Mouse (Mus musculus) kidney, embryonic 14.5 days (tissue): ENCODE results near the gene Aldh1l1. TPM values are rescaled to one million over a fixed set of nuclear protein-coding genes. Genes with fewer than 3 reads are reported as not detected.

Source experiments
- ATAC-seq: fragments of 200-750 bp; cut with Nextera tagmentation; 2 replicates; pipeline ENCODE4 v1.8.0; 2017; ENCODE audit warnings: moderate number of reproducible peaks, mild to moderate bottlenecking, moderate TSS enrichment, moderate library complexity; ENCODE audit not compliant: low FRiP score, low TSS enrichment
- H3K27ac ChIP-seq: fragments of 300-500 bp; sonication (generic); 2 replicates; pipeline ENCODE4 v1.5.1; 2014; ENCODE audit warnings: low read depth, mild to moderate bottlenecking, low read length, moderate library complexity, mixed read lengths
- H3K27me3 ChIP-seq: fragments of 300-500 bp; sonication (generic); 2 replicates; pipeline ENCODE4 v1.6.1; 2014; ENCODE audit warnings: mild to moderate bottlenecking, low read length; ENCODE audit not compliant: control insufficient read depth, insufficient read depth
- H3K36me3 ChIP-seq: fragments of 300-500 bp; sonication (generic); 2 replicates; pipeline ENCODE4 v1.6.1; 2014; ENCODE audit warnings: low read length, mixed read lengths; ENCODE audit not compliant: control insufficient read depth, insufficient read depth
- H3K4me1 ChIP-seq: fragments of 300-500 bp; sonication (generic); 2 replicates; pipeline ENCODE4 v1.6.1; 2014; ENCODE audit warnings: low read length, mixed read lengths; ENCODE audit not compliant: control insufficient read depth, insufficient read depth
- H3K4me2 ChIP-seq: fragments of 300-500 bp; sonication (generic); replicated peaks from 2 replicates; pipeline ENCODE4 v1.6.1; 2014; ENCODE audit warnings: low read depth, mild to moderate bottlenecking, low read length
- H3K4me3 ChIP-seq: fragments of 300-500 bp; sonication (generic); 2 replicates; pipeline ENCODE4 v1.5.1; 2014; ENCODE audit warnings: mild to moderate bottlenecking, low read length
- H3K9ac ChIP-seq: fragments of 300-500 bp; sonication (generic); 2 replicates; pipeline ENCODE4 v1.6.1; 2014; ENCODE audit warnings: low read depth, mild to moderate bottlenecking, low read length, moderate library complexity
- H3K9me3 ChIP-seq: fragments of 300-500 bp; sonication (generic); 2 replicates; pipeline ENCODE4 v1.6.1; 2016; ENCODE audit warnings: low read length; ENCODE audit not compliant: control insufficient read depth
- WGBS: fragments of 180-500 bp; shearing (Covaris S2); extraction: QIAGEN DNeasy Blood & Tissue Kit; methylation state at CpG from one replicate; pipeline ENCODE4 v1.1.7; 2014; 5-methylcytosine and 5-hydroxymethylcytosine counted together
- polyA plus RNA-seq: library from polyadenylated mRNA; unstranded; fragments of >200 nt; fragmentation: Nextera tagmentation; extraction: Ambion mirVana; gene quantifications from 2 replicates; pipeline ENCODE4 v1.2.1, GENCODE M21; 2014

Gene Aldh1l1
- polyA plus RNA-seq, 1 experiment from 2014 or later = 2.9 TPM

- peak; percentile 39; the same call in 1 of the 2 replicates for ATAC-seq
- H3K4me3 ChIP-seq = no peak overlapping the region
- no peaks in the 10 kb centered on the region for H3K27me3 ChIP-seq
- no peak overlapping the region for H3K27ac ChIP-seq
- H3K4me2 ChIP-seq = no peak overlapping the region
- H3K9ac ChIP-seq = no peak overlapping the region
- no peaks in the 10 kb centered on the region for H3K36me3 ChIP-seq
- no peaks in the 10 kb centered on the region for H3K9me3 ChIP-seq
- WGBS = 54% methylated on average over 19 of the region's 19 CpGs
- peaks cover 43% of the 10 kb centered on the region for H3K4me1 ChIP-seq
Measured at GRCm38 (mm10) chr6:90618821-90619636, 132.8 kb downstream of the Aldh1l1 start.

- no peaks in the 10 kb centered on the region for H3K27me3 ChIP-seq
- peaks cover 45% of the 10 kb centered on the region for H3K4me1 ChIP-seq
- H3K9me3 ChIP-seq = no peaks in the 10 kb centered on the region
- no peak overlapping the region for H3K4me2 ChIP-seq
- H3K9ac ChIP-seq = no peak overlapping the region
- H3K27ac ChIP-seq = no peak overlapping the region; the same call in 1 of the 2 replicates
- no peak for ATAC-seq
- 72% methylated on average over 5 of the region's 5 CpGs for WGBS
- H3K36me3 ChIP-seq = no peaks in the 10 kb centered on the region
- no peak overlapping the region for H3K4me3 ChIP-seq
Measured at GRCm38 (mm10) chr6:90619936-90620335, 133.7 kb downstream of the Aldh1l1 start.

- Histone ChIP-seq H3K9ac (no peak overlapping the region), H3K4me1 (peaks cover 51% of the 10 kb centered on the region), H3K36me3 (no peaks in the 10 kb centered on the region), H3K4me3 (no peak overlapping the region), H3K27ac (peak overlapping the region; percentile 74), H3K27me3 (no peaks in the 10 kb centered on the region), H3K4me2 (no peak overlapping the region), H3K9me3 (no peaks in the 10 kb centered on the region)
- 28% methylated on average over 9 of the region's 9 CpGs for WGBS
- ATAC-seq = peak; percentile 79
Measured at GRCm38 (mm10) chr6:90620791-90621583, 134.8 kb downstream of the Aldh1l1 start.

GRCm38 (mm10) chr6:90621584-90621890 is 135.3 kb downstream of the Aldh1l1 start:
- peak overlapping the region; percentile 74 for H3K27ac ChIP-seq
- no peak overlapping the region for H3K9ac ChIP-seq
- ATAC-seq = peak; percentile 13; the same call in 1 of the 2 replicates
- H3K9me3 ChIP-seq = no peaks in the 10 kb centered on the region
- 17% methylated on average over 6 of the region's 6 CpGs for WGBS
- no peaks in the 10 kb centered on the region for H3K27me3 ChIP-seq
- peaks cover 51% of the 10 kb centered on the region for H3K4me1 ChIP-seq
- H3K36me3 ChIP-seq = no peaks in the 10 kb centered on the region; the same call in 1 of the 2 replicates
- no peak overlapping the region for H3K4me2 ChIP-seq
- no peak overlapping the region for H3K4me3 ChIP-seq

GRCm38 (mm10) chr6:90622758-90623455 is 136.7 kb downstream of the Aldh1l1 start:
- Histone ChIP-seq H3K9ac (no peak overlapping the region), H3K4me2 (no peak overlapping the region), H3K4me3 (no peak overlapping the region), H3K36me3 (no peaks in the 10 kb centered on the region; the same call in 1 of the 2 replicates), H3K4me1 (peaks cover 51% of the 10 kb centered on the region), H3K27ac (no peak overlapping the region; the same call in 1 of the 2 replicates), H3K9me3 (no peaks in the 10 kb centered on the region), H3K27me3 (no peaks in the 10 kb centered on the region)
- WGBS = 47% methylated on average over 11 of the region's 11 CpGs
- no peak for ATAC-seq

GRCm38 (mm10) chr6:90623456-90623836 is 137.2 kb downstream of the Aldh1l1 start:
- Histone ChIP-seq H3K4me1 (peaks cover 51% of the 10 kb centered on the region), H3K4me2 (no peak overlapping the region), H3K9me3 (no peaks in the 10 kb centered on the region), H3K27me3 (no peaks in the 10 kb centered on the region), H3K9ac (no peak overlapping the region), H3K36me3 (no peaks in the 10 kb centered on the region; the same call in 1 of the 2 replicates), H3K27ac (no peak overlapping the region), H3K4me3 (no peak overlapping the region)
- no peak for ATAC-seq
- WGBS = 92% methylated on average over 5 of the region's 5 CpGs

GRCm38 (mm10) chr6:90624184-90624583 is 138.0 kb downstream of the Aldh1l1 start:
- H3K4me1 ChIP-seq = peaks cover 46% of the 10 kb centered on the region
- no peak overlapping the region for H3K9ac ChIP-seq
- H3K4me3 ChIP-seq = no peak overlapping the region
- WGBS = 85% methylated on average over 6 of the region's 6 CpGs
- no peak overlapping the region for H3K27ac ChIP-seq
- no peak for ATAC-seq
- H3K9me3 ChIP-seq = no peaks in the 10 kb centered on the region
- no peaks in the 10 kb centered on the region for H3K27me3 ChIP-seq
- H3K4me2 ChIP-seq = no peak overlapping the region
- H3K36me3 ChIP-seq = no peaks in the 10 kb centered on the region; the same call in 1 of the 2 replicates

- Histone ChIP-seq H3K27me3 (no peaks in the 10 kb centered on the region), H3K27ac (0 out of 2 replicates have a peak overlapping the region, but pooled peaks have one; percentile 1), H3K9me3 (no peaks in the 10 kb centered on the region), H3K4me3 (no peak overlapping the region), H3K4me1 (peaks cover 42% of the 10 kb centered on the region), H3K4me2 (no peak overlapping the region), H3K9ac (no peak overlapping the region), H3K36me3 (no peaks in the 10 kb centered on the region; the same call in 1 of the 2 replicates)
- ATAC-seq = no peak
- 56% methylated on average over 11 of the region's 11 CpGs for WGBS
Measured at GRCm38 (mm10) chr6:90624733-90625132, 138.5 kb downstream of the Aldh1l1 start.
